Mouse (Mus musculus) hindbrain, embryonic 14.5 days (tissue): ENCODE measurements at regions not wholly inside any gene's neighbourhood (a gene's known extent, or its start where the extent isn't known, plus 50 kb on each side); places are given as distances from the start of the nearest gene placed in this dataset.

Source experiments
- ATAC-seq: fragments of 200-750 bp; cut with Nextera tagmentation; 2 replicates; pipeline ENCODE4 v1.8.0; 2017; ENCODE audit warnings: moderate number of reproducible peaks, mild to moderate bottlenecking, moderate TSS enrichment, moderate library complexity; ENCODE audit not compliant: low FRiP score
- DNase-seq: peaks from one replicate; pipeline ENCODE4 v3.0.0-alpha.2; 2015; ENCODE audit warnings: low spot score
- H3K27ac ChIP-seq: fragments of 300-500 bp; sonication (generic); 2 replicates; pipeline ENCODE4 v1.5.1; 2014; ENCODE audit warnings: mild to moderate bottlenecking, moderate library complexity
- H3K27me3 ChIP-seq: fragments of 300-500 bp; sonication (generic); 2 replicates; pipeline ENCODE4 v1.6.1; 2014; ENCODE audit warnings: mild to moderate bottlenecking, low read length, mixed read lengths; ENCODE audit not compliant: control insufficient read depth, insufficient read depth
- H3K36me3 ChIP-seq: fragments of 300-500 bp; sonication (generic); replicated peaks from 2 replicates; pipeline ENCODE4 v1.6.1; 2014; ENCODE audit not compliant: control insufficient read depth, insufficient read depth
- H3K4me1 ChIP-seq: fragments of 300-500 bp; sonication (generic); replicated peaks from 2 replicates; pipeline ENCODE4 v1.6.1; 2014; ENCODE audit warnings: antibody characterized with exemption, low read length, mixed read lengths; ENCODE audit not compliant: control insufficient read depth, insufficient read depth
- H3K4me2 ChIP-seq: fragments of 300-500 bp; sonication (generic); replicated peaks from 2 replicates; pipeline ENCODE4 v1.6.1; 2014; ENCODE audit warnings: mild to moderate bottlenecking, moderate library complexity
- H3K4me3 ChIP-seq: fragments of 300-500 bp; sonication (generic); replicated peaks from 2 replicates; pipeline ENCODE4 v1.5.1; 2014; ENCODE audit warnings: mild to moderate bottlenecking, low read length
- H3K9ac ChIP-seq: fragments of 300-500 bp; sonication (generic); 2 replicates; pipeline ENCODE4 v1.6.1; 2014
- H3K9me3 ChIP-seq: fragments of 300-500 bp; sonication (generic); 2 replicates; pipeline ENCODE4 v1.6.1; 2016; ENCODE audit warnings: low read length; ENCODE audit not compliant: control insufficient read depth
- WGBS: fragments of 180-500 bp; shearing (Covaris S2); extraction: QIAGEN DNeasy Blood & Tissue Kit; methylation state at CpG from one replicate; pipeline ENCODE4 v1.1.7; 2014; 5-methylcytosine and 5-hydroxymethylcytosine counted together

- Histone ChIP-seq H3K27me3 (no peaks in the 10 kb centered on the region), H3K36me3 (no peaks in the 10 kb centered on the region)
- WGBS = 88% methylated on average over 4 of the region's 4 CpGs
These were observed 212.3 kb upstream of the Cited2 start for GRCm38 (mm10) chr10:17510626-17511193.

DNA sequence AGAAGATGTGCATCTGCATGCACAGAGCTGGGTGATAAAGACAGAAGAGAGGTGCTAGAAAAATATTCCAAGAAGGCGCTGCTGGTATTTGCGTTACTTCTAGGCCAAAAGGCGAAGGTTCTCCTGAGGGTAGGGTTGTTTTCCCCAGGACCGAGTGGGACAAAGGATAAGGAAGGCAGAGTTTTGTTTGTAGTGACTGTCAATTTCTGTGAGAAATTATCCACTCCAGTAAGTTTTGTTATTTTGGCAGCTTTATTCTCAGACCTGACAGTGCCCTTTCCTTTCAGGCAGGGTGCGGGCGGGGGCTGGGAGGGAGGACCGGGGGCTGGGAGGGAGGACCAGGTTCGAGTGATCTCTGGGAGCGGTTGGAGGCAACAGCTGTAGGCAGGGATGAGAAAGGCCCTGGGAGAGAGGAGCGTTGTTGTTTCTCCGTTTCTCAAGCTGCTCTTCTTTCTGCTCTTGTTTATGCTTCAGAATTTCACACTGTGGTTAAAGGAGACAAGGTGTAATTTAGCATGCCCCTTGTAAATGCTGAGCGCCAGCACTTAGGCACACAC lies 211.2 kb upstream of the Cited2 start:
- no peak overlapping the region for H3K4me2 ChIP-seq
- DNase-seq = no peak
- peak overlapping the region; percentile 24; the same call in 1 of the 2 replicates for H3K9ac ChIP-seq
- no peaks in the 10 kb centered on the region for H3K9me3 ChIP-seq
- 32% methylated on average over 12 of the region's 12 CpGs for WGBS
- no peaks in the 10 kb centered on the region for H3K36me3 ChIP-seq
- no peaks in the 10 kb centered on the region for H3K4me1 ChIP-seq
- no peak overlapping the region for H3K4me3 ChIP-seq
- no peak for ATAC-seq
- H3K27ac ChIP-seq = no peak overlapping the region
- no peaks in the 10 kb centered on the region for H3K27me3 ChIP-seq

More at GRCm38 (mm10) chr10:17510626-17511193, 212.3 kb upstream of the Cited2 start:
- ATAC-seq (no peak), DNase-seq (no peak)
- Histone ChIP-seq H3K4me3 (no peak overlapping the region), H3K27ac (no peak overlapping the region), H3K9ac (no peak overlapping the region), H3K4me2 (no peak overlapping the region), H3K4me1 (no peaks in the 10 kb centered on the region), H3K9me3 (0 out of 2 replicates have a peak, but pooled peaks cover 3% of the 10 kb centered on the region)

- no peaks in the 10 kb centered on the region for H3K9me3 ChIP-seq
- no peak for ATAC-seq
- 82% methylated on average over 3 of the region's 3 CpGs for WGBS
- H3K4me2 ChIP-seq = no peak overlapping the region
- H3K27ac ChIP-seq = no peak overlapping the region
- DNase-seq = no peak
- no peaks in the 10 kb centered on the region for H3K27me3 ChIP-seq
- H3K9ac ChIP-seq = no peak overlapping the region
- no peak overlapping the region for H3K4me3 ChIP-seq
- H3K4me1 ChIP-seq = no peaks in the 10 kb centered on the region
- no peaks in the 10 kb centered on the region for H3K36me3 ChIP-seq
These were observed 210.5 kb upstream of the Cited2 start for GRCm38 (mm10) chr10:17512487-17512886.

GRCm38 (mm10) chr10:17513756-17514155 lies 209.3 kb upstream of the Cited2 start:
- Histone ChIP-seq H3K4me3 (no peak overlapping the region), H3K27me3 (no peaks in the 10 kb centered on the region), H3K9me3 (no peaks in the 10 kb centered on the region), H3K4me1 (no peaks in the 10 kb centered on the region), H3K36me3 (no peaks in the 10 kb centered on the region), H3K27ac (no peak overlapping the region), H3K4me2 (no peak overlapping the region), H3K9ac (no peak overlapping the region)
- DNase-seq (no peak), ATAC-seq (no peak)
- WGBS = 87% methylated on average over 6 of the region's 6 CpGs

GRCm38 (mm10) chr10:17516068-17516467 lies 206.9 kb upstream of the Cited2 start:
- no peaks in the 10 kb centered on the region for H3K27me3 ChIP-seq
- no peak overlapping the region for H3K4me3 ChIP-seq
- no peak overlapping the region for H3K9ac ChIP-seq
- no peak overlapping the region for H3K27ac ChIP-seq
- no peaks in the 10 kb centered on the region for H3K9me3 ChIP-seq
- no peaks in the 10 kb centered on the region for H3K4me1 ChIP-seq
- no peak for DNase-seq
- no peak for ATAC-seq
- over 99% methylated on average over 2 of the region's 2 CpGs for WGBS
- H3K4me2 ChIP-seq = no peak overlapping the region
- no peaks in the 10 kb centered on the region for H3K36me3 ChIP-seq

DNA sequence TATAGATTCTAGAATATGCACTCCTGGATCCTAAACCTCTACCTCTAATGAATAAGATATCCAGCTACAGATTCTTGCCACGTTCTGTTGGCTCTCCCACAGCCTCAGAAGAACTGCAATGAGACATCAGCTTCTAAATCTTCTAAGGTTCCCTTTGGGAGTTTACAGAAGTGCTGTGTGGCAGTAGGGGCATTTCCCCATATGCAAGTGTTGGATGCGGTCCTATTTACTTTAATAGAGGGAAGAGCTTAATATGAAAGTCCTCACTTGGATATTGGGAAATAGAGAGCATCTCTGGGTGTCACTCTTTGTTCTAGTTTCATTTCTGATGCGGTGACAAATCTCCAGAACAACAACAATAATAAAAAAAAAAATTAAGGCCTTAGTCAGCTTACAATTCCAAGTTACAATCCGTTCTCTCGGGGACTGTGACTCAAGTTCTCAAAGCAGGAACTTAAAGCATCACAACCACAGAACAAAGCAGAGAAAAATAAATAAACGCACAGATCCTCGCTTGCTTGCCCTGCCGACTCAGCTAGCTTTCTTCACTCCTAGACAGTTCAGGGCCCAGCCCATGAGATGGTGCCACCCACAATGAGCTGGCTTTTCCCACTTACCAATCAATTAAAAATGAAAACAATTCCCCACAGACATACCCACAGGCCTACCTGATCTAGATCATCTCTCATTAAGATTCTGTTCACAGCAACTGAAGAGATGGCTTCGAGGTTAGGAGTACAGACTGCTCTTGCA lies 204.4 kb upstream of the Cited2 start:
- no peak overlapping the region for H3K4me2 ChIP-seq
- 72% methylated on average over 9 of the region's 9 CpGs for WGBS
- H3K4me3 ChIP-seq = no peak overlapping the region
- no peaks in the 10 kb centered on the region for H3K9me3 ChIP-seq
- ATAC-seq (no peak), DNase-seq (no peak)
- no peak overlapping the region for H3K27ac ChIP-seq
- H3K9ac ChIP-seq = no peak overlapping the region
- no peaks in the 10 kb centered on the region for H3K36me3 ChIP-seq
- H3K27me3 ChIP-seq = no peaks in the 10 kb centered on the region
- H3K4me1 ChIP-seq = no peaks in the 10 kb centered on the region

DNA sequence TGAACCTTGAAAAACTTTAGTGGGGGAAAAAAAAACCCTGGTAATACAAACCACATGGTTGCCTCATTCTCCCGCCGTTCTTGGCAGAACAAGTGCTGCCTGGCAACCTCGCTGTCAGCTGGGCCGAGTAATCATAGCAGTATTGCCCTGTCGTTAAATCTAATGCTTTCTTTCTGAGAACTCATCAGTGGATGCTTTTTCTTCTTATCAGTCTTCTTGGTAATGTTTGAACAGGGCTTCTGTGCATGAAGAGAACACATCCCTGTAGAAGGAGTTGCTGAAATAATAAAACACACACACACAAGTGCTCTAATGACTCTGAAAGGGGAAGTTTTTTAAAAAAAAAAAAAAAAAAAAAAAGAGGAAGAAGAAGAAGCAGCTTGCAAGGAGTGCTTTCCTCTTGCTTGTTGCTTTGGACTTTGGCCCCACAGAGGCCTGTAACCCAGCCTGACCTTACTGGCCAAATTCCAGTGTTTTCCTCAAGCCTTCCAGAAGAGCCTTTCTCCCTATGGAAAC lies 200.9 kb upstream of the Cited2 start:
- Histone ChIP-seq H3K4me3 (no peak overlapping the region), H3K27ac (no peak overlapping the region), H3K9ac (no peak overlapping the region), H3K9me3 (no peaks in the 10 kb centered on the region), H3K4me1 (no peaks in the 10 kb centered on the region), H3K27me3 (no peaks in the 10 kb centered on the region), H3K4me2 (no peak overlapping the region), H3K36me3 (no peaks in the 10 kb centered on the region)
- WGBS = 53% methylated on average over 5 of the region's 5 CpGs
- DNase-seq (no peak), ATAC-seq (no peak)

- no peak overlapping the region for H3K4me3 ChIP-seq
- no peaks in the 10 kb centered on the region for H3K27me3 ChIP-seq
- H3K9me3 ChIP-seq = no peaks in the 10 kb centered on the region
- H3K4me2 ChIP-seq = no peak overlapping the region
- H3K4me1 ChIP-seq = no peaks in the 10 kb centered on the region; the same call in 1 of the 2 replicates
- DNase-seq (no peak), ATAC-seq (no peak)
- H3K36me3 ChIP-seq = no peaks in the 10 kb centered on the region
- H3K9ac ChIP-seq = no peak overlapping the region
- no peak overlapping the region for H3K27ac ChIP-seq
- 70% methylated on average over 6 of the region's 6 CpGs for WGBS
These were observed 199.3 kb upstream of the Cited2 start for GRCm38 (mm10) chr10:17523558-17524328.

- H3K9me3 ChIP-seq = no peaks in the 10 kb centered on the region
- H3K27ac ChIP-seq = no peak overlapping the region
- DNase-seq (no peak), ATAC-seq (no peak)
- H3K4me2 ChIP-seq = no peak overlapping the region
- H3K4me3 ChIP-seq = no peak overlapping the region
- WGBS = 62% methylated on average over 4 of the region's 4 CpGs
- H3K27me3 ChIP-seq = no peaks in the 10 kb centered on the region
- H3K4me1 ChIP-seq = no peaks in the 10 kb centered on the region; the same call in 1 of the 2 replicates
- H3K9ac ChIP-seq = no peak overlapping the region
- no peaks in the 10 kb centered on the region for H3K36me3 ChIP-seq
These were observed 195.8 kb upstream of the Cited2 start for GRCm38 (mm10) chr10:17527151-17527737.
